Mouse (Mus musculus): ENCODE data around the gene Sorbs2. TPM values are rescaled to one million over a fixed set of nuclear protein-coding genes. Genes with fewer than 3 reads are reported as not detected.

Gene Sorbs2
- polyA plus RNA-seq, 1 experiment from 2014 or later: 72.8 TPM

GRCm38 (mm10) chr8:45724204-45724603 is 216.6 kb downstream of the Sorbs2 start:
- ATAC-seq (no peak), DNase-seq (ENCODE audit: low spot score) (no peak)
- H3K27ac ChIP-seq (ENCODE audit: low read depth, low read length): no peak overlapping the region
- H3K4me1 ChIP-seq (ENCODE audit: control insufficient read depth, insufficient read depth, low read length): no peaks in the 10 kb centered on the region
- no peak overlapping the region for H3K4me2 ChIP-seq (ENCODE audit: low read length)
- WGBS: 92% methylated on average over 3 of the region's 3 CpGs
- no peaks in the 10 kb centered on the region for H3K27me3 ChIP-seq (replicated peaks; ENCODE audit: control insufficient read depth, insufficient read depth, low read length)
- H3K36me3 ChIP-seq (ENCODE audit: control insufficient read depth, insufficient read depth, low read length): no peaks in the 10 kb centered on the region
- no peak overlapping the region for H3K4me3 ChIP-seq (ENCODE audit: low read depth, low read length)
- no peaks in the 10 kb centered on the region for H3K9me3 ChIP-seq (replicated peaks; ENCODE audit: control insufficient read depth, low read length)
- H3K9ac ChIP-seq (ENCODE audit: low read length): no peak overlapping the region

- WGBS: 88% methylated on average over 5 of the region's 5 CpGs
- Histone ChIP-seq H3K27me3 (replicated peaks; ENCODE audit: control insufficient read depth, insufficient read depth, low read length) (no peaks in the 10 kb centered on the region), H3K4me3 (ENCODE audit: low read depth, low read length) (no peak overlapping the region), H3K9ac (ENCODE audit: low read length) (no peak overlapping the region), H3K27ac (ENCODE audit: low read depth, low read length) (no peak overlapping the region), H3K9me3 (replicated peaks; ENCODE audit: control insufficient read depth, low read length) (no peaks in the 10 kb centered on the region), H3K4me2 (ENCODE audit: low read length) (no peak overlapping the region), H3K4me1 (ENCODE audit: control insufficient read depth, insufficient read depth, low read length) (no peaks in the 10 kb centered on the region), H3K36me3 (ENCODE audit: control insufficient read depth, insufficient read depth, low read length) (no peaks in the 10 kb centered on the region)
- ATAC-seq (no peak), DNase-seq (ENCODE audit: low spot score) (no peak)
These were observed 217.7 kb downstream of the Sorbs2 start for GRCm38 (mm10) chr8:45725321-45725720.

GRCm38 (mm10) chr8:45729850-45730382 is 222.3 kb downstream of the Sorbs2 start:
- Histone ChIP-seq H3K4me2 (ENCODE audit: low read length) (no peak overlapping the region), H3K9ac (ENCODE audit: low read length) (no peak overlapping the region), H3K4me1 (ENCODE audit: control insufficient read depth, insufficient read depth, low read length) (0 out of 2 replicates have a peak, but pooled peaks cover 6% of the 10 kb centered on the region), H3K9me3 (replicated peaks; ENCODE audit: control insufficient read depth, low read length) (no peaks in the 10 kb centered on the region), H3K27me3 (replicated peaks; ENCODE audit: control insufficient read depth, insufficient read depth, low read length) (no peaks in the 10 kb centered on the region), H3K36me3 (ENCODE audit: control insufficient read depth, insufficient read depth, low read length) (no peaks in the 10 kb centered on the region), H3K4me3 (ENCODE audit: low read depth, low read length) (no peak overlapping the region), H3K27ac (ENCODE audit: low read depth, low read length) (no peak overlapping the region)
- no peak for ATAC-seq
- 84% methylated on average over 7 of the region's 7 CpGs for WGBS
- no peak for DNase-seq (ENCODE audit: low spot score)

GRCm38 (mm10) chr8:45730795-45731194 is 223.2 kb downstream of the Sorbs2 start:
- Histone ChIP-seq H3K4me3 (ENCODE audit: low read depth, low read length) (no peak overlapping the region), H3K27me3 (replicated peaks; ENCODE audit: control insufficient read depth, insufficient read depth, low read length) (no peaks in the 10 kb centered on the region), H3K9me3 (replicated peaks; ENCODE audit: control insufficient read depth, low read length) (no peaks in the 10 kb centered on the region), H3K27ac (ENCODE audit: low read depth, low read length) (no peak overlapping the region), H3K4me2 (ENCODE audit: low read length) (no peak overlapping the region), H3K4me1 (ENCODE audit: control insufficient read depth, insufficient read depth, low read length) (0 out of 2 replicates have a peak, but pooled peaks cover 6% of the 10 kb centered on the region), H3K36me3 (ENCODE audit: control insufficient read depth, insufficient read depth, low read length) (no peaks in the 10 kb centered on the region), H3K9ac (ENCODE audit: low read length) (no peak overlapping the region)
- WGBS: 88% methylated on average over 5 of the region's 5 CpGs
- no peak for ATAC-seq
- DNase-seq (ENCODE audit: low spot score): no peak

- H3K4me1 ChIP-seq (ENCODE audit: control insufficient read depth, insufficient read depth, low read length): 0 out of 2 replicates have a peak, but pooled peaks cover 6% of the 10 kb centered on the region
- no peak overlapping the region for H3K9ac ChIP-seq (ENCODE audit: low read length)
- H3K27me3 ChIP-seq (replicated peaks; ENCODE audit: control insufficient read depth, insufficient read depth, low read length): no peaks in the 10 kb centered on the region
- 23% methylated on average over 8 of the region's 8 CpGs for WGBS
- peaks cover 2% of the 10 kb centered on the region; the same call in 1 of the 2 replicates for H3K36me3 ChIP-seq (ENCODE audit: control insufficient read depth, insufficient read depth, low read length)
- ATAC-seq (peak; percentile 82), DNase-seq (ENCODE audit: low spot score) (peak; percentile 76)
- no peak overlapping the region for H3K4me2 ChIP-seq (ENCODE audit: low read length)
- no peaks in the 10 kb centered on the region for H3K9me3 ChIP-seq (replicated peaks; ENCODE audit: control insufficient read depth, low read length)
- no peak overlapping the region for H3K4me3 ChIP-seq (ENCODE audit: low read depth, low read length)
- peak overlapping the region; percentile 35; the same call in 1 of the 2 replicates for H3K27ac ChIP-seq (ENCODE audit: low read depth, low read length)
These were observed 226.5 kb downstream of the Sorbs2 start for GRCm38 (mm10) chr8:45734071-45734470.

GRCm38 (mm10) chr8:45737266-45737665 is 229.7 kb downstream of the Sorbs2 start:
- 93% methylated on average over 2 of the region's 2 CpGs for WGBS
- DNase-seq (ENCODE audit: low spot score): no peak
- no peaks in the 10 kb centered on the region for H3K27me3 ChIP-seq (replicated peaks; ENCODE audit: control insufficient read depth, insufficient read depth, low read length)
- no peaks in the 10 kb centered on the region for H3K9me3 ChIP-seq (replicated peaks; ENCODE audit: control insufficient read depth, low read length)
- no peak overlapping the region for H3K4me2 ChIP-seq (ENCODE audit: low read length)
- no peak for ATAC-seq
- peaks cover 2% of the 10 kb centered on the region; the same call in 1 of the 2 replicates for H3K36me3 ChIP-seq (ENCODE audit: control insufficient read depth, insufficient read depth, low read length)
- no peak overlapping the region for H3K4me3 ChIP-seq (ENCODE audit: low read depth, low read length)
- 0 out of 2 replicates have a peak, but pooled peaks cover 6% of the 10 kb centered on the region for H3K4me1 ChIP-seq (ENCODE audit: control insufficient read depth, insufficient read depth, low read length)
- H3K9ac ChIP-seq (ENCODE audit: low read length): no peak overlapping the region
- no peak overlapping the region for H3K27ac ChIP-seq (ENCODE audit: low read depth, low read length)

- ATAC-seq: no peak
- 90% methylated on average over 2 of the region's 2 CpGs for WGBS
- H3K9ac ChIP-seq (ENCODE audit: low read length): no peak overlapping the region
These were observed 235.7 kb downstream of the Sorbs2 start for GRCm38 (mm10) chr8:45743326-45743725.

GRCm38 (mm10) chr8:45743739-45744138 is 236.2 kb downstream of the Sorbs2 start:
- DNase-seq (ENCODE audit: low spot score): no peak
- H3K4me1 ChIP-seq (ENCODE audit: control insufficient read depth, insufficient read depth, low read length): no peaks in the 10 kb centered on the region
- H3K4me2 ChIP-seq (ENCODE audit: low read length): no peak overlapping the region
- ATAC-seq: no peak
- no peaks in the 10 kb centered on the region for H3K27me3 ChIP-seq (replicated peaks; ENCODE audit: control insufficient read depth, insufficient read depth, low read length)
- no peak overlapping the region for H3K27ac ChIP-seq (ENCODE audit: low read depth, low read length)
- no peak overlapping the region for H3K9ac ChIP-seq (ENCODE audit: low read length)
- peaks cover 7% of the 10 kb centered on the region; the same call in 1 of the 2 replicates for H3K36me3 ChIP-seq (ENCODE audit: control insufficient read depth, insufficient read depth, low read length)
- H3K4me3 ChIP-seq (ENCODE audit: low read depth, low read length): no peak overlapping the region
- no peaks in the 10 kb centered on the region for H3K9me3 ChIP-seq (replicated peaks; ENCODE audit: control insufficient read depth, low read length)

More at GRCm38 (mm10) chr8:45743326-45743725, 235.7 kb downstream of the Sorbs2 start:
- Histone ChIP-seq H3K4me2 (ENCODE audit: low read length) (no peak overlapping the region), H3K27me3 (replicated peaks; ENCODE audit: control insufficient read depth, insufficient read depth, low read length) (no peaks in the 10 kb centered on the region), H3K27ac (ENCODE audit: low read depth, low read length) (no peak overlapping the region), H3K4me1 (ENCODE audit: control insufficient read depth, insufficient read depth, low read length) (no peaks in the 10 kb centered on the region), H3K4me3 (ENCODE audit: low read depth, low read length) (no peak overlapping the region), H3K36me3 (ENCODE audit: control insufficient read depth, insufficient read depth, low read length) (peaks cover 6% of the 10 kb centered on the region; the same call in 1 of the 2 replicates), H3K9me3 (replicated peaks; ENCODE audit: control insufficient read depth, low read length) (no peaks in the 10 kb centered on the region)
- DNase-seq (ENCODE audit: low spot score): no peak
